Mouse (Mus musculus): Measurements from ENCODE around the gene Gm6034. TPM values are rescaled to one million over a fixed set of nuclear protein-coding genes. Genes with fewer than 3 reads are reported as not detected.
"Not testable (repeated sequence)": the region's sequence is repeated elsewhere in the genome, so short reads cannot be mapped to it uniquely, and the experiment has no call there.

The Gm6034 gene
- polyA plus RNA-seq, 1 experiment from 2014 or later, result not detected

GRCm38 (mm10) chr17:36030703-36031582, 11.8 kb upstream of the Gm6034 start:
- H3K27me3 ChIP-seq (replicated peaks; ENCODE audit: control insufficient read depth, insufficient read depth, low read length); H3K36me3 ChIP-seq (ENCODE audit: control insufficient read depth, insufficient read depth); H3K9me3 ChIP-seq (ENCODE audit: control insufficient read depth, low read length); H3K27ac ChIP-seq (ENCODE audit: low read length); H3K4me1 ChIP-seq (replicated peaks; ENCODE audit: control insufficient read depth, insufficient read depth, low read length); H3K9ac ChIP-seq (replicated peaks; ENCODE audit: low read depth, low read length): not testable (repeated sequence)
- 39% methylated on average over 8 of the region's 8 CpGs for WGBS
- Histone ChIP-seq H3K4me3 (replicated peaks; ENCODE audit: low read length) (peak overlapping the region; percentile 46), H3K4me2 (ENCODE audit: low read length) (peak overlapping the region; percentile 72)
- peak; percentile 5; the same call in 1 of the 2 replicates for ATAC-seq

- H3K9ac ChIP-seq (replicated peaks; ENCODE audit: low read depth, low read length), result peak overlapping the region; percentile 62
- not testable (repeated sequence) for H3K36me3 ChIP-seq (ENCODE audit: control insufficient read depth, insufficient read depth); H3K9me3 ChIP-seq (ENCODE audit: control insufficient read depth, low read length); H3K27me3 ChIP-seq (replicated peaks; ENCODE audit: control insufficient read depth, insufficient read depth, low read length); H3K4me1 ChIP-seq (replicated peaks; ENCODE audit: control insufficient read depth, insufficient read depth, low read length); H3K27ac ChIP-seq (ENCODE audit: low read length)
- peak overlapping the region; percentile 72 for H3K4me2 ChIP-seq (ENCODE audit: low read length)
- peak overlapping the region; percentile 46 for H3K4me3 ChIP-seq (replicated peaks; ENCODE audit: low read length)
- WGBS, result 1% methylated on average over 40 of the region's 40 CpGs
- ATAC-seq, result peak; percentile 71
Observed at GRCm38 (mm10) chr17:36031583-36032331, 11.0 kb upstream of the Gm6034 start.

GRCm38 (mm10) chr17:36032351-36032875, 10.3 kb upstream of the Gm6034 start, which contains the start of gene H2-T23:
TSS of gene H2-T23 (minus strand) at chr17:36032855.
- not testable (repeated sequence) for H3K4me1 ChIP-seq (replicated peaks; ENCODE audit: control insufficient read depth, insufficient read depth, low read length); H3K27me3 ChIP-seq (replicated peaks; ENCODE audit: control insufficient read depth, insufficient read depth, low read length); H3K9me3 ChIP-seq (ENCODE audit: control insufficient read depth, low read length); H3K27ac ChIP-seq (ENCODE audit: low read length); H3K36me3 ChIP-seq (ENCODE audit: control insufficient read depth, insufficient read depth)
- Histone ChIP-seq H3K4me3 (replicated peaks; ENCODE audit: low read length) (peak within 1 kb of the TSS; percentile 46), H3K4me2 (ENCODE audit: low read length) (peak within 1 kb of the TSS; percentile 72), H3K9ac (replicated peaks; ENCODE audit: low read depth, low read length) (peak within 1 kb of the TSS; percentile 62)
- ATAC-seq, result peak; percentile 11; the same call in 1 of the 2 replicates
- under 1% methylated on average over 24 of the region's 25 CpGs for WGBS

GRCm38 (mm10) chr17:36034524-36034923, 8.2 kb upstream of the Gm6034 start:
- H3K4me1 ChIP-seq (replicated peaks; ENCODE audit: control insufficient read depth, insufficient read depth, low read length); H3K4me2 ChIP-seq (ENCODE audit: low read length); H3K4me3 ChIP-seq (replicated peaks; ENCODE audit: low read length); H3K27me3 ChIP-seq (replicated peaks; ENCODE audit: control insufficient read depth, insufficient read depth, low read length); H3K9me3 ChIP-seq (ENCODE audit: control insufficient read depth, low read length); H3K27ac ChIP-seq (ENCODE audit: low read length); H3K36me3 ChIP-seq (ENCODE audit: control insufficient read depth, insufficient read depth); ATAC-seq; H3K9ac ChIP-seq (replicated peaks; ENCODE audit: low read depth, low read length): not testable (repeated sequence)
- WGBS, result 63% methylated on average over 3 of the region's 3 CpGs

GRCm38 (mm10) chr17:36035010-36035638, 7.6 kb upstream of the Gm6034 start:
- H3K4me1 ChIP-seq (replicated peaks; ENCODE audit: control insufficient read depth, insufficient read depth, low read length); H3K27ac ChIP-seq (ENCODE audit: low read length); H3K9me3 ChIP-seq (ENCODE audit: control insufficient read depth, low read length); H3K27me3 ChIP-seq (replicated peaks; ENCODE audit: control insufficient read depth, insufficient read depth, low read length); H3K4me2 ChIP-seq (ENCODE audit: low read length); H3K36me3 ChIP-seq (ENCODE audit: control insufficient read depth, insufficient read depth); H3K4me3 ChIP-seq (replicated peaks; ENCODE audit: low read length); H3K9ac ChIP-seq (replicated peaks; ENCODE audit: low read depth, low read length): not testable (repeated sequence)
- 0 out of 2 replicates have a peak, but pooled peaks have one; percentile 31 for ATAC-seq
- 40% methylated on average over 3 of the region's 3 CpGs for WGBS

- H3K27ac ChIP-seq (ENCODE audit: low read length); H3K9ac ChIP-seq (replicated peaks; ENCODE audit: low read depth, low read length); H3K36me3 ChIP-seq (ENCODE audit: control insufficient read depth, insufficient read depth); H3K4me3 ChIP-seq (replicated peaks; ENCODE audit: low read length); H3K27me3 ChIP-seq (replicated peaks; ENCODE audit: control insufficient read depth, insufficient read depth, low read length); H3K4me1 ChIP-seq (replicated peaks; ENCODE audit: control insufficient read depth, insufficient read depth, low read length); ATAC-seq; H3K4me2 ChIP-seq (ENCODE audit: low read length); H3K9me3 ChIP-seq (ENCODE audit: control insufficient read depth, low read length): not testable (repeated sequence)
- 87% methylated on average over 13 of the region's 13 CpGs for WGBS
Observed at GRCm38 (mm10) chr17:36036126-36036525, 6.6 kb upstream of the Gm6034 start.

- H3K4me3 ChIP-seq (replicated peaks; ENCODE audit: low read length); H3K9ac ChIP-seq (replicated peaks; ENCODE audit: low read depth, low read length); H3K36me3 ChIP-seq (ENCODE audit: control insufficient read depth, insufficient read depth); H3K4me1 ChIP-seq (replicated peaks; ENCODE audit: control insufficient read depth, insufficient read depth, low read length); H3K27me3 ChIP-seq (replicated peaks; ENCODE audit: control insufficient read depth, insufficient read depth, low read length); H3K27ac ChIP-seq (ENCODE audit: low read length); H3K9me3 ChIP-seq (ENCODE audit: control insufficient read depth, low read length); ATAC-seq; H3K4me2 ChIP-seq (ENCODE audit: low read length): not testable (repeated sequence)
- WGBS, result 93% methylated on average over 2 of the region's 2 CpGs
Observed at GRCm38 (mm10) chr17:36040604-36041003, 2.2 kb upstream of the Gm6034 start.

GRCm38 (mm10) chr17:36042055-36042454, 706 bp upstream of the Gm6034 start:
- not testable (repeated sequence) for H3K27ac ChIP-seq (ENCODE audit: low read length); H3K36me3 ChIP-seq (ENCODE audit: control insufficient read depth, insufficient read depth); H3K9me3 ChIP-seq (ENCODE audit: control insufficient read depth, low read length); H3K4me1 ChIP-seq (replicated peaks; ENCODE audit: control insufficient read depth, insufficient read depth, low read length); H3K27me3 ChIP-seq (replicated peaks; ENCODE audit: control insufficient read depth, insufficient read depth, low read length)
- peak overlapping the region; percentile 54 for H3K9ac ChIP-seq (replicated peaks; ENCODE audit: low read depth, low read length)
- peak overlapping the region; percentile 69 for H3K4me2 ChIP-seq (ENCODE audit: low read length)
- H3K4me3 ChIP-seq (replicated peaks; ENCODE audit: low read length), result peak overlapping the region; percentile 42
- peak; percentile 65 for ATAC-seq
- 1% methylated on average over 17 of the region's 19 CpGs for WGBS

- WGBS, result 71% methylated on average over 3 of the region's 3 CpGs
- no peak overlapping the region; the same call in 1 of the 2 replicates for H3K4me2 ChIP-seq (ENCODE audit: low read length)
- no peaks in the 10 kb centered on the region for H3K9me3 ChIP-seq (ENCODE audit: control insufficient read depth, low read length)
- no peaks in the 10 kb centered on the region for H3K36me3 ChIP-seq (ENCODE audit: control insufficient read depth, insufficient read depth)
- ATAC-seq, result no peak
- no peaks in the 10 kb centered on the region for H3K27me3 ChIP-seq (replicated peaks; ENCODE audit: control insufficient read depth, insufficient read depth, low read length)
- H3K4me3 ChIP-seq (replicated peaks; ENCODE audit: low read length), result no peak overlapping the region
- no peak overlapping the region for H3K27ac ChIP-seq (ENCODE audit: low read length)
- H3K9ac ChIP-seq (replicated peaks; ENCODE audit: low read depth, low read length), result no peak overlapping the region
- H3K4me1 ChIP-seq (replicated peaks; ENCODE audit: control insufficient read depth, insufficient read depth, low read length), result no peaks in the 10 kb centered on the region; the same call in 1 of the 2 replicates
Observed at GRCm38 (mm10) chr17:36043286-36043685, 525 bp downstream of the Gm6034 start.
